Mouse (Mus musculus): ENCODE results near the gene 2010111I01Rik.

GRCm38 (mm10) chr13:63290126-63290525 lies 325.4 kb downstream of the 2010111I01Rik start:
- TF ChIP-seq CTCF (IDR thresholded peaks at IDR 0.05; ENCODE audit: low read depth, low read length) (no peak), POLR2A (IDR thresholded peaks at IDR 0.05; ENCODE audit: borderline replicate concordance, low read depth, low read length) (no peak)

Data from bone marrow macrophage, adult 2 months (primary cell).